Mouse (Mus musculus) brain, embryonic 14.5 days (tissue): ENCODE data around the gene Fam84b. TPM values are rescaled to one million over a fixed set of nuclear protein-coding genes. Genes with fewer than 3 reads are reported as not detected.
"Not testable (repeated sequence)": the region's sequence is repeated elsewhere in the genome, so short reads cannot be mapped to it uniquely, and the experiment has no call there.

Experiments
- DNase-seq: peaks from one replicate; pipeline ENCODE4 v3.0.0-alpha.2; 2011; ENCODE audit warnings: low read depth
- CTCF ChIP-seq: fragments of 200-500 bp; IDR thresholded peaks from 2 replicates; pipeline ENCODE4 v1.5.1; 2012; ENCODE audit warnings: inconsistent platforms, mild to moderate bottlenecking, moderate library complexity, borderline replicate concordance; ENCODE audit not compliant: insufficient read depth, insufficient read length; ENCODE audit errors: extremely low read depth
- POLR2A ChIP-seq: fragments of 200-500 bp; IDR thresholded peaks from 2 replicates; pipeline ENCODE4 v1.6.1; 2012; ENCODE audit warnings: mild to moderate bottlenecking, inconsistent platforms, borderline replicate concordance; ENCODE audit not compliant: poor library complexity, insufficient read depth, insufficient read length, severe bottlenecking; ENCODE audit errors: extremely low read depth
- polyA plus RNA-seq: library from polyadenylated mRNA; depleted of rRNA; stranded (reverse); fragments of >200 nt; gene quantifications from 2 replicates; pipeline ENCODE4 v1.2.3, GENCODE M21; 2012; rRNA removed

Gene Fam84b
- polyA plus RNA-seq = 8.1 and 11.7 TPM in 2 replicates

DNA sequence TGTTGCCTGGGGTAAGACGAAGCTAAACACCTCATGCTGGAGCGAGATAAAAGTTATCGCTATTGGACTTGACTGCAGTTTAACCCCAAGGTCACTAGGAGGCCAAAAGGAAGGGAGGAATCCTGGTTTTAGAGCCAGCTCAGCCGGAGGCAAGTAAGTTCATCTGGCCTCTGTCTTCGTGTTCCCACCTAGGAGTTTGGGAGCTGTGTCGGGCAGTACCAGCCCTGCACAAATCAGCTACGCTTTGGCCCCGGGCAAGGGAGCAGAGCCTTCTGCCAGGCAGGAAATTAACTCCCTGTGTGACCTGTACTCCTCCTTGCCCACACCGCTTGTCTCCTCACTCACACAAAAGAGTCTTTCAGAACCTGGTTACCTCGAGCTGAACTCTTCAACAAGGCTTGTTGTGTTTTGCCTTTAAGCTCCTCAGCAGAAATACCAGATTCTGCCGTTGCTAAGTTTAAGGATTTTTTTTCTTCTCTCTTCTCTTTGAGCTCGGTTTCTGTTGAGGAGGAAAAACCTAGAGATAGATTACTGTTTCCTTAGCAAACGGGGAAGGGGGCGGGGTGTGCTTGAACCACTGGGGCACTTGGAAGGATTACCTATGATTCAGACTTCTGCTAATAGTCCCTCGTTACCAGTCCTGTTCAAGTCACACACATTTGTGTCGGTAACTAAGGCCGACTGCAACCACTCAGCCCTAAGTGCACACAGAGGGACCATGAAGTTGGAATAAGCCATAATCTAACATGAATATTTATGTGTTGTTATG lies at the start of gene Fam84b:
Gene Fam84b (minus strand): TSS at position 548 of the 769 bp plus-strand sequence.
- TF ChIP-seq CTCF (no peak), POLR2A (no peak)
- DNase-seq = peak; percentile 56

DNA sequence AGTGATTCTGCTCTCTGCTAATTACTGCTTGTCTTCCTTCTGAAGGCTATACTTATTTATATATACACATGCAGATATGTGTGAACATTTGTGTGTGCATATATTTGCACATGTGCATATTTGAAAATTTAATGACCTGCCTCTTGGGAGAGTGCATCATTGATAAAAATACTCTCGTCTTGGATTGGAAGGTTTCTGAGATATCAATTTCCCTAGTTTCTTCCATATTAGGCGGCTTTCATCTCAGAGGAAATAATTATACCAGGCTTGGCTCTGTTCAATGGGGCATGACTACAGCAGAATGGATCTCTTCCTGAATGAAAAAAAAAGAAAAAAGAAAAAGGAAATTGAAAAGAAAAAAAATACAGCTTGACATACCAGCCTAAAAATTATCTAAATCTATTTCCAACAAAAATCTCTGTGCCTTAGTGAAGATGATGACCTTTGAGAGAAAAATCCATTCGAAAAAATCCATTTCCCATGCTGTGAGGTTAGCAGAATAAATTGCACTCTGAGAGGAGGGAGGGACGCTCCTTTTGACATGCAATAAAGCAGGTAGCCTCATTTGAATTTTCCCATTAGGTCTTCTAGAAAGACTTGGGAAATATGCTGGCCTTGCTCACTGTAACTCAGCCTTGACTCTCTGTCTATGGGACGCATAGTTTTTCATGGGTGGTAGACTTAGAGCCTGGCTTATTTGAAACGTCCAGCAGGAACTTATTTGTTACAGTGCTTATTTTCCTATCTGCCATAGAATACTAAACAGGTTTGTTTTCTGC lies 44.8 kb upstream of the Fam84b start:
- TF ChIP-seq CTCF (no peak), POLR2A (no peak)
- peak; percentile 52 for DNase-seq

DNA sequence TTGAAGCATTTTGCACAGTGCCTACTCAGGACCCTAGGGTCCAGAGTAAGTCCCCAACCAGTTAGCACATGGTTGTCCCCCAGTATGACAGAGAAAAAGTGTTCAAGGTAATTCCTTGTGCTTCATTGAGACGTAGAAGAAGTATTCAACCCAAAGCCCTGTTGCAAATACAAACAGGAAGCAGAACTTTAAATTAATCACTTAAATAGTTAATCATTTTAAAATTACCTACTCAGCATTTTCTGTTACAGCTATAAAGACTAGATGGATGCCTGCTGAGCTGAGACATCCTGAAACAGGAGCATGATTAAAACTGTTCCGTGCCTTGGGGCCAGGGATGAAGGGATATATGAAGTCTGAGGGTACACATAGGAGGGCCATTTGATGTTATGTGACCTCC lies 42.5 kb upstream of the Fam84b start:
- no peak for TF ChIP-seq CTCF
- TF ChIP-seq POLR2A = no peak
- DNase-seq = no peak

- TF ChIP-seq CTCF = no peak
- no peak for TF ChIP-seq POLR2A
- DNase-seq = no peak
Measured at GRCm38 (mm10) chr15:60892976-60893463, 39.4 kb upstream of the Fam84b start.

GRCm38 (mm10) chr15:60888724-60889123 lies 35.1 kb upstream of the Fam84b start:
- TF ChIP-seq CTCF = no peak
- no peak for TF ChIP-seq POLR2A
- no peak for DNase-seq

GRCm38 (mm10) chr15:60875721-60876120 lies 22.1 kb upstream of the Fam84b start:
- no peak for DNase-seq
- TF ChIP-seq POLR2A = no peak
- no peak for TF ChIP-seq CTCF

GRCm38 (mm10) chr15:60862417-60862816 lies 8.8 kb upstream of the Fam84b start:
- no peak for DNase-seq
- TF ChIP-seq POLR2A = no peak
- no peak for TF ChIP-seq CTCF

GRCm38 (mm10) chr15:60855112-60855511 lies 1.5 kb upstream of the Fam84b start:
- no peak for DNase-seq
- TF ChIP-seq CTCF (no peak), POLR2A (no peak)

DNA sequence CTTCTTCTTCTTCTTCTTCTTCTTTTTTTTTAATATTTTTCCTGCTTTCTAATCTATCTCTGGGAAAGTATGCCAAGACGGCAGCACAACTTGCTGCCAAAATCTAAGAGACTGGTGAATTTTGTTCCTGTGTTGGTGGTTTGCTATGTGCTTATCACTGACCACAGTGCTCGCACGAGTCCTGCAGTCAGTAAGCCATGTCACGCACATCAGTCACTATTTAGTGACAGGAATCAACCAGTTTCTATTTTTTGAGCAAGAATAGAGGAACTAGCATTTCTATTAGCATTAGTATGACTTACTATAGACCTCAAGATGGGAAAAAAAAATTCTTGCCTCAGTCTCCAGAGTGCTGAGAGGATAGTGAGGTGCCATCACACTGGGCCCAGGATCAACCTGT lies 573 bp upstream of the Fam84b start:
- TF ChIP-seq POLR2A (no peak), CTCF (no peak)
- DNase-seq = no peak

DNA sequence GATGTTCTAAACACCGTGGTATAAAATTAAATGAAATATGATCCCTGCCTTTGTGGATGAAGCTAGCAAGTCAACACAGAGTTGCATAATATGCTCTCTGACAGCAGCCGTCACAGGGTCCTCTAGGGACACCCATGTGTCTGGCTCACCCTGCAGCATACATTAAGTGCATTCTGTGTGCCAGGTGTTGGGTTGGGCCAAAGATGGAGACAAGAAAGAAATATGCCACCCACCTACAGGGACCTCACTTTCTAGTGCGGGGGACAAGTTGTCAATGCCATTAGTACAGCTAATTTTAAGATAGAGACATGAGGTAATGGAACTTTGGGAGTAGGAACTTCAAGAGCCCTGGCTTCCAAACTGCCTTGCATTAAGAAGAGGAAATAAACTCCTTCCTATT lies 4.9 kb downstream of the Fam84b start:
- TF ChIP-seq POLR2A = no peak
- TF ChIP-seq CTCF = no peak
- no peak for DNase-seq

- peak; percentile 46 for DNase-seq
- TF ChIP-seq POLR2A (no peak), CTCF (no peak)
Measured at GRCm38 (mm10) chr15:60846291-60846690, 7.3 kb downstream of the Fam84b start.

- peak; percentile 71 for DNase-seq
- TF ChIP-seq CTCF (no peak), POLR2A (no peak)
Measured at GRCm38 (mm10) chr15:60845886-60846285, 7.7 kb downstream of the Fam84b start.

DNA sequence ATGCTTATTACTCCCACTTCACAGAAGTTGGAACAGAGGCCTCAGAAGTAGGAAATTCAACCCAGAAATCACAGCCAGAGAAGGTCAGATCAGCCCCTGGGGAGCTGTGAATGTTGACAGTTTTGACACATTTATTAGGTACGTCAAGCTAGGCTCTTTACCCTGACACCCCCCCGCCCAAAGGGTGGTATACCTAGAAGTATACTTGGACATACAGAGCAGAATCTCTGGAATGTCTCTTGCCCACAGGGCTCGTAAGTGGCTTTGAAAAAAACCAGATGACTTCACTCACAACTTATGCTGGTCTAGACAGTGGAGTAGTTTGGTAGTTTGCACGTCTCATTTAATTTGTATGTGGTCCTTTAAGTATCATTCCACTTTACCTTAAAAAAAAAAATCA lies 11.8 kb downstream of the Fam84b start:
- no peak for DNase-seq
- TF ChIP-seq CTCF (no peak), POLR2A (no peak)

- not testable (repeated sequence) for DNase-seq
Measured at GRCm38 (mm10) chr15:60841312-60841711, 12.3 kb downstream of the Fam84b start.
